Mouse (Mus musculus): ENCODE data around the gene Tex14. TPM values are rescaled to one million over a fixed set of nuclear protein-coding genes. Genes with fewer than 3 reads are reported as not detected.
"Not testable (repeated sequence)": the region's sequence is repeated elsewhere in the genome, so short reads cannot be mapped to it uniquely, and the experiment has no call there.

Tex14 gene
- polyA plus RNA-seq, 1 experiment: 0.39 TPM

DNA sequence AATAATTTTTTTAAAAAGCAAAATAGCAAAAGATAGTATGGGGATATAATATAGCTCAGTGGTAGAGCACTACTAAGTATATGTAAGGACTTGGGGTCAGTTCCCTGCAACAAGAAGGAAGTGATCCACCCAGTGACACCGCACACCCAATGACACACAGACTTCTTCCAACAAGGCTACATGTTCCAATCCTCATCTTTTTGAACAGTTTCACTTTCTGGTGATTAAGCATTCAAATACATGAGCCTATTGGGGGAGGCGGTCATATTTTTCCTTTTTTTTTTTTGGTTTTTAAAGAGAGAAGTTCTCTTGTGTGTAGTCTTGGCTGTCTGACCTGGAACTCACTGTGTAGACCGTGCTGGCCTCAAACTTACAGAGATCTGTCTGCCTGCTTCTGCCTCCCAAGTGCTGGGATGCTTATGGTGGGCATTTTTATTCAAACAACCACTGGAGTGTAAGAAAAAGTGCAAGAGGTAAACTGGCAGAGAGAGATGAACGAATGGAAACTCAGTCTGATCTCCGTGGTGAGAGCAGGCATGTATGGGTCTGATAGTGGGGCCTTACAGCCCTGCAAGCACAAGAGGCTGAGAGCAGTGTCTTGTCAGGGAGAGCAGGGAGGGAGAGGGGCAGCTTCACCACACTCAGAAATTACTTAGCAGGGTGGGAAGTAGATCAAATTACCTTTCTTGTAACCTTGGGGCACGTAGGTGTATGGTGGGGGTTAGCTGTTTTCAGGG, 28.2 kb downstream of the Tex14 start:
- H3K4me3 ChIP-seq (replicated peaks; ENCODE audit: extremely low read depth, low read depth, low read length): no peak overlapping the region
- DNase-seq: no peak
- 58% methylated on average over 6 of the region's 6 CpGs for WGBS
- H3K4me1 ChIP-seq (ENCODE audit: control insufficient read depth, insufficient read depth, low read length): no peaks in the 10 kb centered on the region
- TF ChIP-seq POLR2A (IDR thresholded peaks at IDR 0.05; ENCODE audit: borderline replicate concordance, extremely low read depth, low read depth, low read length): no peak
- no peak for TF ChIP-seq CTCF (IDR thresholded peaks at IDR 0.05; ENCODE audit: insufficient read depth, low read length)

DNA sequence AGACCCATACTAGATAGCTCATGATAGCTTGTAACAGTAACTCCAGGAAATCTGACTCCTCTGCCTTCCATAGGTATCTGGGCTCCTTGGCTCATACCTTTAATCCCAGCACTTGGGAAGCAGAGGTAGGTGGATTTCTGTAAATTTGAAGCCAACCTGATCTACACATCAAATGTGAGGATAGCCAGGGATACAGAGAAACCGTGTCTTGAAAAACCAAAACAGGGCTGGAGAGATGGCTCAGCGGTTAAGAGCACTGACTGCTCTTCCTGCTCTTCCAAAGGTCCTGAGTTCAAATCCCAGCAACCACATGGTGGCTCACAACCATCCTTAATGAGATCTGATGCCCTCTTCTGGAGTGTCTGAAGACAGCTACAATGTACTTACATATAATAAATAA, 30.2 kb downstream of the Tex14 start:
- H3K4me1 ChIP-seq (ENCODE audit: control insufficient read depth, insufficient read depth, low read length); H3K4me3 ChIP-seq (replicated peaks; ENCODE audit: extremely low read depth, low read depth, low read length); DNase-seq: not testable (repeated sequence)
- WGBS: 88% methylated on average over 2 of the region's 2 CpGs

DNA sequence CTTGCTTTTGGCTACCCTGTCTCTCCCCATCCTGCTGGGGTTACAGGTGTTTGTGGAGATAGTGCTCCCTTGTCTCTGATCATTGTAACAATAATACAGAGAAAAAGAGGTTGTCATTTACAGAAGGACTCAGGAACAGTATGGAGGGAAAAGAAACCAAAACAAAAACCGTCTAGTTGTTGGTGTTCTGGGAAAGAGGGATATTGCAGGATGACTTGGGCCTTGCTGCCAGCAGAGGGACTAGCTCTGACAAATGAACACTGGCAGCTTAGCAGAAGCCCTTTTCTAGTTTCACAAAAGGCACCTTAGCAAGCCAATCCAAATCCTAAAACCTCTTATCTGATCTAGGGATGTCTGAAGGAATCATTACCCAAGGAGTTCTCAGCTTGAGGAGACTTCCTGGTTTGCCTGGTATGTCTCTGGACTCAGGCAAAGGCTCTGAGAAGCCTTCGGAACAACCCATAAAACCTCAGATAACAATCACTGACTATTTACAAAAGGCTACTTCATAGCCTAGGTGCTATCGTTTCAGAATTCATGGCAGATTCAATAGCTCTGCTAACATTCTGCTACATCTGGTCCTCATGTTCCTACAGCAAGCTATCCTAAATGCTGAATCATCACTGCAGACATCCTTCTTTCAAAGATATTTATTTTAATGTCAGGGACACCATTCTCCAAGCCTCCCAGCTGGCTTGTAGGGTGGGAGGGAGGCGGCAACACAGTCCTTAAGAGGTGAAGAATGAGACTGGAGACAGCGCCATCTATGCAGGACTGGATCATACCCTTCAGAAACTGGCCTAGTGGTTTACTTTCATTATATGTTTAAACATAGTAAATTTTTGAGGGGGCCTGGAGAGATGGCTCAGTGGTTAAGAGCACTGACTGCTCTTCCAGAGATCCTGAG, 31.7 kb downstream of the Tex14 start:
- Histone ChIP-seq H3K4me3 (replicated peaks; ENCODE audit: extremely low read depth, low read depth, low read length) (no peak overlapping the region), H3K4me1 (ENCODE audit: control insufficient read depth, insufficient read depth, low read length) (no peaks in the 10 kb centered on the region)
- WGBS: 43% methylated on average over 5 of the region's 5 CpGs
- no peak for TF ChIP-seq CTCF (IDR thresholded peaks at IDR 0.05; ENCODE audit: insufficient read depth, low read length)
- no peak for TF ChIP-seq POLR2A (IDR thresholded peaks at IDR 0.05; ENCODE audit: borderline replicate concordance, extremely low read depth, low read depth, low read length)
- DNase-seq: no peak

DNA sequence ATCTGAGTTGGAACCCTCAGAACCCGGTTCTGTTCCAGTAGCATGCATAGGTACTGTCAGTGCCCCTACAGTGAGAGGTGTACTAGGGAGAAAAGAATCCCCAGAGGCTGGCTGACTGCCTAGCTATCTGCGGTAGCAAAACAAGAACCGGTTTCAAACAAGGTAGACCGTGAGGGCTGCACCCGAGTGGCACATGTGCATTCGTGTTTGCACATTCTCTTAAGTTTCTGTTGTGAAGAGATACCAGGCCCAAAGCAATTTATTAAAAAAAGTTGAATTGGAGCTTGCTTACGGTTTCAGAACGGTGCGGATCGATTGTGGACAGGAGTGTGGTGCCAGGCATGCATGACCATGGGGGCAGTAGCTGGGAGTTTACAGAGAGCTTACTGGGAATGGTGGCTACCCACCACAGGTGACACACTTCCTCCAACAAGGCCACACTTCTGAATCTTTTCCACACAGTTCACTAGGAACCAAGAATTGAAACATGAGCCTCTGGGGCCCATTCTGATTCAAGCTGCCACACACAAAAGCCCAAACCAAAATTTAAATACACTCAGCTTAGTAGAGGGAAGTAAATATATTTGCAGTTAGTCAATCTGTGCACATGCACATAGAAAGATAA, 35.0 kb downstream of the Tex14 start:
- TF ChIP-seq CTCF (IDR thresholded peaks at IDR 0.05; ENCODE audit: insufficient read depth, low read length): no peak
- TF ChIP-seq POLR2A (IDR thresholded peaks at IDR 0.05; ENCODE audit: borderline replicate concordance, extremely low read depth, low read depth, low read length): no peak
- DNase-seq: no peak
- Histone ChIP-seq H3K4me3 (replicated peaks; ENCODE audit: extremely low read depth, low read depth, low read length) (no peak overlapping the region), H3K4me1 (ENCODE audit: control insufficient read depth, insufficient read depth, low read length) (peaks cover 2% of the 10 kb centered on the region; the same call in 1 of the 2 replicates)
- WGBS: 78% methylated on average over 10 of the region's 10 CpGs

DNA sequence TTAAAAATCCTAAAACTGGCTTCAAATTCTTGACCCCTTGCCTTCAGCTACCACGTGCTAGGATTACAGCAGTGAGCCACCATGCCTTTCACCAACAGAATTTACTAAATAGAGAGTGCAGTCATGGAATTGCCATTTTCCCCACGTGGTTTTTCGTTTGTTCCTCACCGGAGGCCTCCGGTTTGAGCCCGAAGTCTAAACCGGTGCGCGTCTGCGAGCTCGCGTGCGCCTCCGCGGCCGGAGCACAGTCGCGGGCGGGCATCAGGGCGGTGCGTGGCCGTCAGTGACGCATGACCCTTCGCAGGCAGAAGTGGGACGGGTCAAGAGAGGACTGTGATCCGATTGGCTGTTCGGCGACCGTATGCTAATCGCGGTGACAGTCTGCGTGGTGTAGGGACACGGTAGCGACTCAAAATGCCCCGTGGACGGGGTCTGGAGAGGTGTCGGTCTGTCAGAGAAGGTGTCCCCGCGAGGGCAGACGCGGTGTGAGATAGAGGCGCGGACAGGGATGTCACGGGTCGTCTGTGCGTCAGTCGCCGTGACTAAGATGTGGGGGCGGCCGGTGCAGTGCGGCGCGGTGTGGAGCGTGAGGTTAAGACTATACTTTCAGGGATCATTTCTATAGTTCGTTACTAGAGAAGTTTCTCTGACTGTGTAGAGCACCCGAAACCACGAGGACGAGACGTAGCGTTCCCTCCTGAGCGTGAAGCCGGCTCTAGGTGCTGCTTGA, 37.9 kb downstream of the Tex14 start:
- peak; percentile 75 for DNase-seq
- WGBS: under 1% methylated on average over 35 of the region's 62 CpGs
- H3K4me1 ChIP-seq (ENCODE audit: control insufficient read depth, insufficient read depth, low read length): not testable (repeated sequence)
- H3K4me3 ChIP-seq (replicated peaks; ENCODE audit: extremely low read depth, low read depth, low read length): peak overlapping the region; percentile 28

DNA sequence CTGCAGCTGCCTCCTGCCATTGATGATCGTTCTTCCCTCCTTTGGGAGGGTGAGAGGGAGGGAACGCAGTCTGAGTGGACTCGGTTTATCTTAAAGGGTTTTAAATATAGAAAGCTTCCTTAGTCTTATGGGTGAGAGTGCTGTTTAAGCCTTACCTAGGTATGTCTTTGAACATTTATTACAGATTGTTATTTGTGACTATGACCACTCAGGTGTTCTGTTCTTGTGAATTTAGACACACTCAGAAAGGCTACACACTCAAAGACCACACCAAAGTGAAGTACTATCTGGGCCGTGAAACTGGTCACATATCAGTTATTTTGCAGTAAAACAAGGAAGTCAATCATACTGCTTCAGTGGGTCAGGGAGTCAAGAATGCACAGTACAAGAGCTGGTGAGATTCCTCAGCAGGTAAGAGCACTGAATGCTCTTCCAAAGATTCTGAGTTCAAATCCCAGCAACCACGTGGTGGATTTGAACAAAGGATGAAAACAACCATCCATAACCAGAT, 38.6 kb downstream of the Tex14 start:
- Histone ChIP-seq H3K4me3 (replicated peaks; ENCODE audit: extremely low read depth, low read depth, low read length) (peak overlapping the region; percentile 33), H3K4me1 (ENCODE audit: control insufficient read depth, insufficient read depth, low read length) (peaks cover 2% of the 10 kb centered on the region; the same call in 1 of the 2 replicates)
- TF ChIP-seq POLR2A (IDR thresholded peaks at IDR 0.05; ENCODE audit: borderline replicate concordance, extremely low read depth, low read depth, low read length) (no peak), CTCF (IDR thresholded peaks at IDR 0.05; ENCODE audit: insufficient read depth, low read length) (no peak)
- under 1% methylated on average over 5 of the region's 5 CpGs for WGBS
- no peak for DNase-seq

DNA sequence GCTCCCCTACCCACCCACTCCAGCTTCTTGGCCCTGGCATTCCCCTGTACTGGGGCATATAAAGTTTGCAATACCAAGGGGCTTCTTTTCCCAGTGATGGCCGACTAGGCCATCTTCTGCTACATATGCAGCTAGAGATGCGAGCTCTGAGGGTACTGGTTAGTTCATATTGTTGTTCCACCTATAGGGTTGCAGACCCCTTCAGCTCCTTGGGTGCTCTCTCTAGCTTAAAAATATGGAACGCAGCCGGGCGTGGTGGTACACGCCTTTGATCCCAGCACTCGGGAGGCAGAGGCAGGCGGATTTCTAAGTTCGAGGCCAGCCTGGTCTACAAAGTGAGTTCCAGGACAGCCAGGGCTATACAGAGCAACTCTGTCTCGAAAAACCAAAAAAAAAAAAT, 39.2 kb downstream of the Tex14 start:
- H3K4me1 ChIP-seq (ENCODE audit: control insufficient read depth, insufficient read depth, low read length); H3K4me3 ChIP-seq (replicated peaks; ENCODE audit: extremely low read depth, low read depth, low read length); DNase-seq: not testable (repeated sequence)
- WGBS: 66% methylated on average over 10 of the region's 10 CpGs

DNA sequence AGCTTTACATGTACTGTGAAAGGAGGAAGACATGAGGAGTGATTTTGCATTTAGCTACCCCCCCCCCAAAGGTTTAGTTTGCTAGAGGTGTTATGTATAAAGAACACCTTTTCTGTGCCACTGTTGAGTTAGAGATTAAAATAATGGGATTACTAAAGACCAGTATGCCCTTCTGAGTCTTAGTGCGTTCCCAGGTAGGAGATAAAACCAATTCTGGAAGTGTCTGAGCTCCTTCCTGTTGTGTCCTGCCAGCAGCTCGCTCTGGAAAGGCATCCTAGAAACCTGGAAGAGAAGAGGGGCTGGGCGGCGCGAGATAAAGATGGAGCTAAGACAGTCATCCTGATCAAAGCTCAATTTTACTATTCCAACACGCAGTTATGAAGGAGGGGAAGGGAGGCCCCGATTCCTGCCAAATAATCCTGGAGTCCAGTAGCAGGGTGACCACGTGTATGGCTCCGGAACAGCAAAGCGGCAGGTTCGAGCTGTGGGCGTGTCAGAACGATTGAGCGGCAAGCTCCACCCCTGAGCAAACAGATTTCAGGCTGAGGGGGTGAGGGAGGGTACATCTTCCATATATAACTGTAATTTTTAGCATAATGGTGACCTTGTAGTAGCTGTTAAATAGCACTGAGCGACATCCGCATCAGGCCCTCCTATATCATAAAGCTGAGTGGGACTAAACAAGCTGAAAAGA, 40.0 kb downstream of the Tex14 start:
- Histone ChIP-seq H3K4me1 (ENCODE audit: control insufficient read depth, insufficient read depth, low read length) (peaks cover 2% of the 10 kb centered on the region; the same call in 1 of the 2 replicates), H3K4me3 (replicated peaks; ENCODE audit: extremely low read depth, low read depth, low read length) (no peak overlapping the region)
- TF ChIP-seq POLR2A (IDR thresholded peaks at IDR 0.05; ENCODE audit: borderline replicate concordance, extremely low read depth, low read depth, low read length): no peak
- no peak for TF ChIP-seq CTCF (IDR thresholded peaks at IDR 0.05; ENCODE audit: insufficient read depth, low read length)
- DNase-seq: no peak
- 13% methylated on average over 16 of the region's 16 CpGs for WGBS

DNA sequence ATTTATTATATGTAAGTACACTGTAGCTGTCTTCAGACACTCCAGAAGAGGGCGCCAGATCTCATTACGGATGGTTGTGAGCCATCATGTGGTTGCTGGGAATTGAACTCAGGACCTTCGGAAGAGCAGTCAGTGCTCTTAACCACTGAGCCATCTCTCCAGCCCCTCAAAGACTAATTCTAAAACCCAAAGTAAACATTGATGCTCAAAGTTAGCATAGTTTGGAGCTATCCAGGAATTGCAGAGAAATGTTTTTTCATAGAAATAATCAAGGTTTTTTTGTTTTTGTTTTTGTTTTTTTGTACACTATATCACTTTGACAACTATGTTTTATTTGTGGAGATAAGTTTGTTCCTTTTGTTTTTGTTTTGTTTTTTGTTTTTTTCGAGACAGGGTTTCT, 40.7 kb downstream of the Tex14 start:
- H3K4me3 ChIP-seq (replicated peaks; ENCODE audit: extremely low read depth, low read depth, low read length); H3K4me1 ChIP-seq (ENCODE audit: control insufficient read depth, insufficient read depth, low read length); DNase-seq: not testable (repeated sequence)
- 57% methylated on average over 4 of the region's 4 CpGs for WGBS
